Mouse (Mus musculus) CH12.LX (cell line): ENCODE data around the gene Grap. TPM values are rescaled to one million over a fixed set of nuclear protein-coding genes. Genes with fewer than 3 reads are reported as not detected.

Experiments
- DNase-seq: peaks from one replicate; pipeline ENCODE4 v3.0.0-alpha.2; 2013; ENCODE audit errors: extremely low read depth
- H3K27ac ChIP-seq: 2 replicates; pipeline ENCODE4 v1.5.1; 2012; ENCODE audit warnings: low read depth, mild to moderate bottlenecking, control low read depth, moderate library complexity; ENCODE audit not compliant: insufficient read depth
- H3K27me3 ChIP-seq: replicated peaks from 2 replicates; pipeline ENCODE3; 2012; ENCODE audit warnings: inconsistent platforms
- H3K36me3 ChIP-seq, 2 experiments: replicated peaks in 1 of 2; 2 replicates each; pipeline versions ENCODE3 to v1.6.1; 2012; ENCODE audit warnings: inconsistent platforms in 1 of 2, low read length in 1 of 2, mild to moderate bottlenecking in 1 of 2, mixed read lengths in 1 of 2, moderate library complexity in 1 of 2; ENCODE audit not compliant: control insufficient read depth in 1 of 2, insufficient read depth in 1 of 2
- H3K4me1 ChIP-seq, 2 experiments: 2 replicates each; pipeline ENCODE4 v1.6.1; 2012; ENCODE audit warnings: inconsistent platforms in 1 of 2, moderate library complexity in 1 of 2; ENCODE audit not compliant: insufficient read depth in 2 of 2, control insufficient read depth in 1 of 2
- H3K4me2 ChIP-seq: 2 replicates; pipeline ENCODE4 v1.6.1; 2012; ENCODE audit warnings: low read depth, mild to moderate bottlenecking, control low read depth; ENCODE audit not compliant: poor library complexity, insufficient read depth, severe bottlenecking
- H3K4me3 ChIP-seq, 3 experiments: fragments of 150-350 bp in 1 of 3; sonication (generic) in 1 of 3; replicated peaks in 1 of 3; 2 replicates each; pipeline versions ENCODE3 to v1.5.1; 2011 to 2012; ENCODE audit warnings: low read depth in 2 of 3, low read length in 2 of 3, mild to moderate bottlenecking in 2 of 3, moderate library complexity in 2 of 3, control low read depth in 1 of 3, improper control_type of control experiment in 1 of 3, inconsistent platforms in 1 of 3, mixed read lengths in 1 of 3; ENCODE audit not compliant: poor library complexity in 1 of 3
- H3K79me2 ChIP-seq: replicated peaks from 2 replicates; pipeline ENCODE4 v1.6.1; 2012; ENCODE audit warnings: mild to moderate bottlenecking, moderate library complexity; ENCODE audit not compliant: control insufficient read depth, poor library complexity, insufficient read depth, severe bottlenecking; ENCODE audit errors: extremely low read depth
- H3K9ac ChIP-seq: 2 replicates; pipeline ENCODE4 v1.6.1; 2012; ENCODE audit warnings: low read depth, mild to moderate bottlenecking, control low read depth, moderate library complexity; ENCODE audit not compliant: insufficient read depth
- H3K9me3 ChIP-seq: replicated peaks from 2 replicates; pipeline ENCODE3; 2012; ENCODE audit warnings: low read length, inconsistent platforms, mixed read lengths
- BHLHE40 ChIP-seq: IDR thresholded peaks from 2 replicates; pipeline ENCODE4 v1.6.1; 2011; ENCODE audit warnings: mild to moderate bottlenecking, low read depth, low read length, improper control_type of control experiment
- CHD1 ChIP-seq: IDR thresholded peaks from 2 replicates; pipeline ENCODE4 v1.6.1; 2012; ENCODE audit warnings: low read depth, low read length, improper control_type of control experiment, inconsistent platforms
- CHD2 ChIP-seq: IDR thresholded peaks from 2 replicates; pipeline ENCODE4 v1.6.1; 2011; ENCODE audit warnings: low read length, improper control_type of control experiment
- CTCF ChIP-seq, 2 experiments: IDR thresholded peaks in 1 of 2; conservative IDR thresholded peaks in 1 of 2; 2 replicates each; pipeline ENCODE4 v1.5.1; 2011 to 2012; ENCODE audit warnings: low read depth in 2 of 2, low read length in 2 of 2, improper control_type of control experiment in 1 of 2, inconsistent platforms in 1 of 2, mild to moderate bottlenecking in 1 of 2, moderate library complexity in 1 of 2
- E2F4 ChIP-seq: IDR thresholded peaks from 2 replicates; pipeline ENCODE4 v1.6.1; 2011; ENCODE audit warnings: low read depth, low read length, improper control_type of control experiment; ENCODE audit not compliant: insufficient replicate concordance
- ELF1 ChIP-seq: IDR thresholded peaks from 2 replicates; pipeline ENCODE4 v1.6.1; 2014; ENCODE audit warnings: low read depth, mild to moderate bottlenecking, inconsistent platforms, low read length, improper control_type of control experiment
- EP300 ChIP-seq: IDR thresholded peaks from 2 replicates; pipeline ENCODE4 v1.6.1; 2011; ENCODE audit warnings: low read length, improper control_type of control experiment
- ETS1 ChIP-seq: conservative IDR thresholded peaks from 2 replicates; pipeline ENCODE4 v1.6.1; 2012; ENCODE audit warnings: low read depth, mild to moderate bottlenecking, inconsistent platforms, low read length, improper control_type of control experiment, moderate library complexity
- GABPA ChIP-seq: IDR thresholded peaks from 2 replicates; pipeline ENCODE4 v1.6.1; 2012; ENCODE audit warnings: low read depth, low read length, improper control_type of control experiment, inconsistent platforms; ENCODE audit not compliant: insufficient replicate concordance
- HCFC1 ChIP-seq: IDR thresholded peaks from 2 replicates; pipeline ENCODE4 v1.6.1; 2012; ENCODE audit warnings: low read depth, mild to moderate bottlenecking, inconsistent platforms, low read length, improper control_type of control experiment
- IRF4 ChIP-seq: IDR thresholded peaks from 2 replicates; pipeline ENCODE4 v1.6.1; 2014; ENCODE audit warnings: low read depth, mild to moderate bottlenecking, inconsistent platforms, low read length, improper control_type of control experiment
- JUN ChIP-seq: IDR thresholded peaks from 2 replicates; pipeline ENCODE4 v1.6.1; 2011; ENCODE audit warnings: low read depth, mild to moderate bottlenecking, low read length, improper control_type of control experiment, moderate library complexity; ENCODE audit not compliant: insufficient read depth
- JUND ChIP-seq: conservative IDR thresholded peaks from 2 replicates; pipeline ENCODE4 v1.6.1; 2011; ENCODE audit warnings: low read depth, low read length, improper control_type of control experiment
- KAT2A ChIP-seq: IDR thresholded peaks from 2 replicates; pipeline ENCODE4 v1.6.1; 2012; ENCODE audit warnings: low read length, improper control_type of control experiment, inconsistent platforms; ENCODE audit not compliant: insufficient replicate concordance
- MAFK ChIP-seq: IDR thresholded peaks from 2 replicates; pipeline ENCODE4 v1.6.1; 2011; ENCODE audit warnings: low read length, improper control_type of control experiment; ENCODE audit not compliant: insufficient replicate concordance
- MAX ChIP-seq: IDR thresholded peaks from 2 replicates; pipeline ENCODE4 v1.6.1; 2011; ENCODE audit warnings: low read length, improper control_type of control experiment
- MAZ ChIP-seq: IDR thresholded peaks from 2 replicates; pipeline ENCODE4 v1.6.1; 2012; ENCODE audit warnings: low read depth, mild to moderate bottlenecking, inconsistent platforms, low read length, improper control_type of control experiment, moderate library complexity
- MEF2A ChIP-seq: IDR thresholded peaks from 2 replicates; pipeline ENCODE4 v1.6.1; 2014; ENCODE audit warnings: low read depth, mild to moderate bottlenecking, inconsistent platforms, low read length, improper control_type of control experiment, borderline replicate concordance
- MXI1 ChIP-seq: IDR thresholded peaks from 2 replicates; pipeline ENCODE4 v1.6.1; 2011; ENCODE audit warnings: mild to moderate bottlenecking, low read depth, low read length, improper control_type of control experiment
- MYC ChIP-seq: IDR thresholded peaks from 2 replicates; pipeline ENCODE4 v1.6.1; 2011; ENCODE audit warnings: low read depth, mild to moderate bottlenecking, improper control_type of control experiment, low read length
- NELFE ChIP-seq: IDR thresholded peaks from 2 replicates; pipeline ENCODE4 v1.6.1; 2011; ENCODE audit warnings: low read depth, low read length, improper control_type of control experiment
- NRF1 ChIP-seq: IDR thresholded peaks from 2 replicates; pipeline ENCODE4 v1.6.1; 2014; ENCODE audit warnings: low read depth, mild to moderate bottlenecking, inconsistent platforms, low read length, improper control_type of control experiment, moderate library complexity
- PAX5 ChIP-seq: IDR thresholded peaks from 2 replicates; pipeline ENCODE4 v1.6.1; 2012; ENCODE audit warnings: low read length, inconsistent platforms, mixed read lengths
- POLR2A ChIP-seq: IDR thresholded peaks from 2 replicates; pipeline ENCODE4 v1.6.1; 2011; ENCODE audit warnings: low read depth, mild to moderate bottlenecking, improper control_type of control experiment, low read length
- POLR2AphosphoS2 ChIP-seq: IDR thresholded peaks from 2 replicates; pipeline ENCODE4 v1.6.1; 2011; ENCODE audit warnings: low read depth, low read length, improper control_type of control experiment
- RAD21 ChIP-seq: IDR thresholded peaks from 2 replicates; pipeline ENCODE4 v1.6.1; 2011; ENCODE audit warnings: low read depth, mild to moderate bottlenecking, low read length, improper control_type of control experiment, moderate library complexity
- RCOR1 ChIP-seq: conservative IDR thresholded peaks from 2 replicates; pipeline ENCODE4 v1.6.1; 2012; ENCODE audit warnings: low read depth, mild to moderate bottlenecking, inconsistent platforms, low read length, improper control_type of control experiment
- SIN3A ChIP-seq: IDR thresholded peaks from 2 replicates; pipeline ENCODE4 v1.6.1; 2012; ENCODE audit warnings: low read length, improper control_type of control experiment, inconsistent platforms
- SMC3 ChIP-seq: IDR thresholded peaks from 2 replicates; pipeline ENCODE4 v1.6.1; 2011; ENCODE audit warnings: low read depth, low read length, improper control_type of control experiment
- TBP ChIP-seq: conservative IDR thresholded peaks from 2 replicates; pipeline ENCODE4 v1.6.1; 2011; ENCODE audit warnings: low read depth, low read length, improper control_type of control experiment
- TCF12 ChIP-seq: IDR thresholded peaks from 2 replicates; pipeline ENCODE4 v1.6.1; 2014; ENCODE audit warnings: low read depth, mild to moderate bottlenecking, inconsistent platforms, low read length, improper control_type of control experiment
- UBTF ChIP-seq: IDR thresholded peaks from 2 replicates; pipeline ENCODE4 v1.6.1; 2012; ENCODE audit warnings: low read depth, mild to moderate bottlenecking, inconsistent platforms, low read length, improper control_type of control experiment, moderate library complexity
- USF1 ChIP-seq: IDR thresholded peaks from 2 replicates; pipeline ENCODE4 v1.6.1; 2014; ENCODE audit warnings: low read depth, mild to moderate bottlenecking, inconsistent platforms, low read length, improper control_type of control experiment
- USF2 ChIP-seq: conservative IDR thresholded peaks from 2 replicates; pipeline ENCODE4 v1.6.1; 2011; ENCODE audit warnings: low read depth, low read length, improper control_type of control experiment
- ZC3H11A ChIP-seq: IDR thresholded peaks from 2 replicates; pipeline ENCODE4 v1.6.1; 2012; ENCODE audit warnings: low read depth, mild to moderate bottlenecking, inconsistent platforms, low read length, improper control_type of control experiment
- ZKSCAN1 ChIP-seq: IDR thresholded peaks from 2 replicates; pipeline ENCODE4 v1.6.1; 2012; ENCODE audit warnings: low read depth, inconsistent platforms, low read length, improper control_type of control experiment, borderline replicate concordance
- ZMIZ1 ChIP-seq: IDR thresholded peaks from 2 replicates; pipeline ENCODE4 v1.6.1; 2012; ENCODE audit warnings: low read depth, mild to moderate bottlenecking, inconsistent platforms, low read length, improper control_type of control experiment
- ZNF384 ChIP-seq: IDR thresholded peaks from 2 replicates; pipeline ENCODE4 v1.6.1; 2012; ENCODE audit warnings: low read depth, low read length, improper control_type of control experiment, inconsistent platforms
- dilution Hi-C: fragments of 300-500 bp; cut with MboI; formaldehyde crosslinking; loops from 2 replicates; pipeline ENCODE4 v1.14.3; 2020; ENCODE audit warnings: low sequenced_read_pairs; ENCODE audit not compliant: extremely low pct_unique_long_range_greater_than_20kb, extremely low pct_ligation_motif_present
- in situ Hi-C: fragments of 300-500 bp; cut with MboI; formaldehyde crosslinking; loops from 3 replicates; pipeline ENCODE4 v1.14.3; 2019; ENCODE audit warnings: low sequenced_read_pairs, low pct_ligation_motif_present, low pct_unique_long_range_greater_than_20kb, mixed read lengths
- polyA plus RNA-seq: library from polyadenylated mRNA; unstranded; fragments of >175 nt; gene quantifications from 2 replicates; pipeline ENCODE4 v1.2.1, GENCODE M21; 2012; ENCODE audit warnings: low read depth; ENCODE audit not compliant: insufficient read length
- total RNA-seq, 2 experiments: library from RNA; depleted of rRNA; stranded (reverse); fragments of 300-350 nt in 1 of 2; fragments of >200 nt in 1 of 2; gene quantifications; 2 replicates each; pipeline ENCODE4 v1.2.3; 2012 to 2014

Gene Grap
- total and polyA plus RNA-seq, 3 experiments = 274 to 412 (median 280) TPM

- H3K9ac ChIP-seq = peak overlapping the region; percentile 78
- dilution Hi-C loops = no loop called here
- H3K9me3 ChIP-seq = no peaks in the 10 kb centered on the region
- no peaks in the 10 kb centered on the region for H3K36me3 ChIP-seq
- H3K4me2 ChIP-seq = peak overlapping the region; percentile 70
- peak overlapping the region; percentile 0 to 34 (median 24) for H3K4me3 ChIP-seq
- TF ChIP-seq TCF12 (peak; percentile 38; the same call in 1 of the 2 replicates), JUN (no peak), CTCF (conservative IDR thresholded peaks at IDR 0.05 in 1 of 2, IDR thresholded peaks at IDR 0.05 in 1 of 2; ENCODE audit: low read depth in 2 of 2, low read length in 2 of 2) (no peak), MAZ (no peak), ZC3H11A (no peak), JUND (peak; percentile 29; the same call in 1 of the 2 replicates), E2F4 (no peak), MAFK (0 out of 2 replicates have a peak, but pooled peaks have one; percentile 23), MXI1 (no peak), IRF4 (peak; percentile 17; the same call in 1 of the 2 replicates), PAX5 (no peak), NRF1 (no peak), ETS1 (0 out of 2 replicates have a peak, but pooled peaks have one; percentile 4), GABPA (no peak), HCFC1 (no peak), BHLHE40 (peak; percentile 56), MEF2A (0 out of 2 replicates have a peak, but pooled peaks have one; percentile 57), RAD21 (no peak; the same call in none of the 2 replicates), SMC3 (peak; percentile 3; the same call in 1 of the 2 replicates), RCOR1 (no peak), EP300 (peak; percentile 37; the same call in 1 of the 2 replicates), MAX (no peak), UBTF (0 out of 2 replicates have a peak, but pooled peaks have one; percentile 56), CHD1 (no peak; the same call in 1 of the 2 replicates), KAT2A (0 out of 2 replicates have a peak, but pooled peaks have one; percentile 7), NELFE (peak; percentile 52), ZNF384 (no peak), POLR2AphosphoS2 (no peak), ZMIZ1 (peak; percentile 70; the same call in 1 of the 2 replicates), POLR2A (peak; percentile 65), USF1 (no peak), SIN3A (peak; percentile 27; the same call in 1 of the 2 replicates), CHD2 (peak; percentile 71), TBP (peak; percentile 91), USF2 (no peak), ELF1 (no peak), ZKSCAN1 (no peak), MYC (no peak; the same call in 1 of the 2 replicates)
- peaks cover 52 to 92% of the 10 kb centered on the region in 2 experiments for H3K4me1 ChIP-seq
- peak overlapping the region; percentile 99 for H3K27ac ChIP-seq
- H3K27me3 ChIP-seq = no peaks in the 10 kb centered on the region
- DNase-seq = peak; percentile 81
- in situ Hi-C loops = no loop called here
- no peaks in the 10 kb centered on the region; the same call in 1 of the 2 replicates for H3K79me2 ChIP-seq
Measured at GRCm38 (mm10) chr11:61645357-61645857, 7.7 kb upstream of the Grap start.
